Comparison of ENCODE assay signal across 8 mouse cellular contexts in the genomic region with DNA sequence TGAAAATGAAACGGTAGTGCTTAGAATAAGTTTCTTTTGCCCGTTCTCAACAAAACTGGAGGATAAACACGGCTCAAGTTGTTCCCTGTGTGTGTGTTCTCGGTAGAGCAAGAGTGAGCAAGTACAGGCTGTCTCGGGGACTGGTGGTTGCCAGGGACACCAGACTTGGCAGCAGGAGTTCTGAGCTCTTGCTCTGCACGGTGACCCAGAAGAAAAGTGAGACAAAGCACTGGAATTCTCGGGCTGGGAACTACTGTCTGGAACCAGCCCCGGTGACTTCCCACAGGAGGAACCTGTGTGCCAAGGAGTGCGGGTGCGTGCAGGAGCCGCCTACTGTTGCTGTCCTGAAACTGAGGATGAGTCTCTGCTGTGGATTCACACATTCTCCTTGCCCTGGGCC.
DNase-seq lines count a peak whose midpoint lies in the region; ATAC-seq lines count a peak whose summit lies in the region.

No protein-coding gene starts in this region.

- no peak overlapping the region for H3K4me2 ChIP-seq in lung, embryonic 15.5 days

- peak; percentile 97 for ATAC-seq in frontal cortex, adult (ENCODE audit: low TSS enrichment)
- no peak; the same call in 1 of the 2 replicates for ATAC-seq in lung, embryonic 15.5 days (ENCODE audit: borderline replicate concordance, extremely low read depth, low FRiP score, low TSS enrichment)
- ATAC-seq in megakaryocyte, adult 5-6 weeks (ENCODE audit: poor library complexity, severe bottlenecking) = no peak

- no peak overlapping the region for H3K4me3 ChIP-seq in lung, embryonic 15.5 days

- H3K36me3 ChIP-seq in lung, embryonic 15.5 days = no peaks in the 10 kb centered on the region

- H3K9me3 ChIP-seq in lung, embryonic 15.5 days = no peaks in the 10 kb centered on the region

- no peak overlapping the region for H3K9ac ChIP-seq in lung, embryonic 15.5 days

- no peaks in the 10 kb centered on the region for H3K27me3 ChIP-seq in lung, embryonic 15.5 days

- peaks cover 22% of the 10 kb centered on the region for H3K4me1 ChIP-seq in lung, embryonic 15.5 days

- peak overlapping the region; percentile 34; the same call in 1 of the 2 replicates for H3K27ac ChIP-seq in lung, embryonic 15.5 days

- 42% methylated on average over 11 of the region's 11 CpGs for WGBS in lung, embryonic 15.5 days

- peak; percentile 27 to 54 for DNase-seq in cerebellum, postnatal 10 days
- no peak for DNase-seq in cerebellum, adult 9-10 months
- peak; percentile 93 for DNase-seq in Muller cell, postnatal 12 days (ENCODE audit: inconsistent ontology term)
- DNase-seq in kidney, adult 9 months = peak; percentile 26
- DNase-seq in B cell, adult 2 months = no peak

Comparison
In these comparisons a context has a peak if more than half of its experiments do, and no peak if none do; other contexts are left out.
1. DNase-seq: peak in cerebellum, postnatal 10 days (2 of 2), Muller cell, postnatal 12 days (single experiment) and kidney, adult 9 months (single experiment); none in cerebellum, adult 9-10 months (single experiment) and B cell, adult 2 months (0 of 2).